Mouse (Mus musculus): ENCODE data around the gene Eif4g2. TPM values are rescaled to one million over a fixed set of nuclear protein-coding genes. Genes with fewer than 3 reads are reported as not detected.

Eif4g2 gene
- polyA plus RNA-seq, 1 experiment from 2014 or later, result 856 TPM

- WGBS, result 90% methylated on average over 5 of the region's 5 CpGs
- Histone ChIP-seq H3K4me2 (replicated peaks; ENCODE audit: low read depth, low read length) (no peak overlapping the region), H3K9me3 (ENCODE audit: low read length) (no peaks in the 10 kb centered on the region), H3K27ac (ENCODE audit: low read length) (no peak overlapping the region; the same call in 1 of the 2 replicates), H3K27me3 (ENCODE audit: insufficient read depth, low read length) (no peaks in the 10 kb centered on the region), H3K36me3 (ENCODE audit: insufficient read depth, low read length) (peaks cover 72% of the 10 kb centered on the region), H3K4me1 (ENCODE audit: insufficient read depth, low read length) (no peaks in the 10 kb centered on the region), H3K9ac (replicated peaks; ENCODE audit: low read length) (no peak overlapping the region), H3K4me3 (ENCODE audit: low read length) (no peak overlapping the region)
- no peak for ATAC-seq (ENCODE audit: low FRiP score, low TSS enrichment)
Measured at GRCm38 (mm10) chr7:111048920-111049319, 33.9 kb downstream of the Eif4g2 start.

- Histone ChIP-seq H3K27ac (ENCODE audit: low read length) (peak overlapping the region; percentile 97), H3K4me1 (ENCODE audit: insufficient read depth, low read length) (peaks cover 24% of the 10 kb centered on the region), H3K36me3 (ENCODE audit: insufficient read depth, low read length) (peaks cover 10% of the 10 kb centered on the region), H3K4me3 (ENCODE audit: low read length) (peak overlapping the region; percentile 80), H3K9me3 (ENCODE audit: low read length) (no peaks in the 10 kb centered on the region), H3K4me2 (replicated peaks; ENCODE audit: low read depth, low read length) (peak overlapping the region; percentile 80), H3K27me3 (ENCODE audit: insufficient read depth, low read length) (no peaks in the 10 kb centered on the region), H3K9ac (replicated peaks; ENCODE audit: low read length) (peak overlapping the region; percentile 86)
- WGBS, result under 1% methylated on average over 29 of the region's 29 CpGs
- peak; percentile 55 for ATAC-seq (ENCODE audit: low FRiP score, low TSS enrichment)
Measured at GRCm38 (mm10) chr7:111029046-111029553, 53.7 kb downstream of the Eif4g2 start.

GRCm38 (mm10) chr7:111028281-111029045 is 54.4 kb downstream of the Eif4g2 start, which contains the start of gene Ctr9:
Ctr9 (plus strand) TSS chr7:111028951.
- WGBS, result 5% methylated on average over 45 of the region's 45 CpGs
- peaks cover 8% of the 10 kb centered on the region; the same call in 1 of the 2 replicates for H3K36me3 ChIP-seq (ENCODE audit: insufficient read depth, low read length)
- H3K27ac ChIP-seq (ENCODE audit: low read length), result peak within 1 kb of the TSS; percentile 97
- H3K4me3 ChIP-seq (ENCODE audit: low read length), result peak within 1 kb of the TSS; percentile 80
- no peaks in the 10 kb centered on the region for H3K27me3 ChIP-seq (ENCODE audit: insufficient read depth, low read length)
- H3K4me1 ChIP-seq (ENCODE audit: insufficient read depth, low read length), result peaks cover 26% of the 10 kb centered on the region
- ATAC-seq (ENCODE audit: low FRiP score, low TSS enrichment), result peak; percentile 97
- H3K4me2 ChIP-seq (replicated peaks; ENCODE audit: low read depth, low read length), result peak within 1 kb of the TSS; percentile 80
- peak within 1 kb of the TSS; percentile 86 for H3K9ac ChIP-seq (replicated peaks; ENCODE audit: low read length)
- H3K9me3 ChIP-seq (ENCODE audit: low read length), result no peaks in the 10 kb centered on the region

DNA sequence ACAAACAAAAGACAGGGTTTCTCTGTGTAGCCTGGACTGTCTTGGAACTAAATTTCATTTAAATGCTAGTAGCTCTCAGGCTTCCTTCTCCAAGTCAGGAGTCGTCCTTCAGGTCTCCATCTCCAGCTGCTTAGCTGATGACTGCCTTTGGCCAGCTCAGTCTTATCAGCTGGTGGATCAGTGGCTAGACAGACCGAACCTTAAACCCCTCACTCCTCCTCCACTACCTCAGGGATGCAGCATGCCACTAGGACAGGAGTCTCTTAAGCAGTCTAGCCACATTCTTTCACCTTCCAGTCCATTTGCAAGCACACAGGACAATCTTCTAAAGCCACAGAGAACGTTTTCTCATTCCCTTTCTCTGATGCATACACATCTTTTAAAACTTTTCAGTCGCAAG is 57.9 kb downstream of the Eif4g2 start:
- Histone ChIP-seq H3K4me2 (replicated peaks; ENCODE audit: low read depth, low read length) (no peak overlapping the region), H3K27ac (ENCODE audit: low read length) (no peak overlapping the region), H3K4me1 (ENCODE audit: insufficient read depth, low read length) (peaks cover 27% of the 10 kb centered on the region), H3K27me3 (ENCODE audit: insufficient read depth, low read length) (no peaks in the 10 kb centered on the region), H3K9me3 (ENCODE audit: low read length) (0 out of 2 replicates have a peak, but pooled peaks cover 2% of the 10 kb centered on the region), H3K9ac (replicated peaks; ENCODE audit: low read length) (no peak overlapping the region), H3K36me3 (ENCODE audit: insufficient read depth, low read length) (no peaks in the 10 kb centered on the region), H3K4me3 (ENCODE audit: low read length) (no peak overlapping the region)
- 60% methylated on average over 4 of the region's 4 CpGs for WGBS
- no peak for ATAC-seq (ENCODE audit: low FRiP score, low TSS enrichment)

DNA sequence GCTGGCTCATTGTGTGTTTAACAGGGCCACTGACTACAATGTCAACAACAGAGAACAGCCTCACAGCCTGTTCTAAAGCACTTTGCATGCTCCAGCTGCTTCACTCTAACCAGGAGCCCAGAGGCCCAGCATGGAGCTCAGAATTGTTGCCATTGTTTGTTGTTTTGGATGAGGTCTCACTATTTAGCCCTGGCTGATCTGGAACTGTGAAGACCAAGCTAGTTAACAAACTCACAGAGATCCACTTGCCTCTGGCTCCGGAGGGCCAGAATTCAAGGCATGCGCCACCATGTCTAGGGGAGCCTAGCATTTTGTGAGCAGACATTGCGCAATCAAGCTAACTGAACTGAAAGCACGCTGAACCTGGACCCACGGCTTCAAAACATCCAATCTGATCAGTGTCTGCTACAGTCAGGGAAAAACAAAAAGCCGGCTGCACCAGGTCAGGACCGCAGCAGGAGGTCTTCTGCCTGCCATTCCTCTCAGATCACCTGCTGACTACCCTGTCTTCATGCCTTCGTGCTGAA is 58.7 kb downstream of the Eif4g2 start:
- WGBS, result 35% methylated on average over 8 of the region's 8 CpGs
- Histone ChIP-seq H3K9me3 (ENCODE audit: low read length) (0 out of 2 replicates have a peak, but pooled peaks cover 2% of the 10 kb centered on the region), H3K4me3 (ENCODE audit: low read length) (no peak overlapping the region), H3K4me1 (ENCODE audit: insufficient read depth, low read length) (peaks cover 22% of the 10 kb centered on the region; the same call in 1 of the 2 replicates), H3K9ac (replicated peaks; ENCODE audit: low read length) (0 out of 2 replicates have a peak overlapping the region, but pooled peaks have one; percentile 20), H3K36me3 (ENCODE audit: insufficient read depth, low read length) (no peaks in the 10 kb centered on the region), H3K4me2 (replicated peaks; ENCODE audit: low read depth, low read length) (no peak overlapping the region), H3K27ac (ENCODE audit: low read length) (peak overlapping the region; percentile 60), H3K27me3 (ENCODE audit: insufficient read depth, low read length) (no peaks in the 10 kb centered on the region)
- ATAC-seq (ENCODE audit: low FRiP score, low TSS enrichment), result no peak

- no peak for ATAC-seq (ENCODE audit: low FRiP score, low TSS enrichment)
Measured at GRCm38 (mm10) chr7:111020814-111021213, 62.0 kb downstream of the Eif4g2 start.

More at GRCm38 (mm10) chr7:111020814-111021213, 62.0 kb downstream of the Eif4g2 start:
- no peak overlapping the region for H3K4me3 ChIP-seq (ENCODE audit: low read length)
- H3K9me3 ChIP-seq (ENCODE audit: low read length), result 0 out of 2 replicates have a peak, but pooled peaks cover 2% of the 10 kb centered on the region
- no peaks in the 10 kb centered on the region for H3K36me3 ChIP-seq (ENCODE audit: insufficient read depth, low read length)
- peaks cover 20% of the 10 kb centered on the region; the same call in 1 of the 2 replicates for H3K4me1 ChIP-seq (ENCODE audit: insufficient read depth, low read length)
- WGBS, result 61% methylated on average over 4 of the region's 4 CpGs
- no peak overlapping the region for H3K9ac ChIP-seq (replicated peaks; ENCODE audit: low read length)
- H3K27ac ChIP-seq (ENCODE audit: low read length), result no peak overlapping the region
- no peaks in the 10 kb centered on the region for H3K27me3 ChIP-seq (ENCODE audit: insufficient read depth, low read length)
- H3K4me2 ChIP-seq (replicated peaks; ENCODE audit: low read depth, low read length), result no peak overlapping the region

Other genes with a start within 250 kb of the Eif4g2 start
- gene Rnf141, start 238.6 kb downstream of the Eif4g2 start, polyA plus RNA-seq (2015; fragmentation: Nextera tagmentation; extraction: Ambion mirVana), result 30.3 and 32.2 TPM in 2 replicates
- gene Lyve1, start 219.8 kb downstream of the Eif4g2 start, polyA plus RNA-seq (2015; fragmentation: Nextera tagmentation; extraction: Ambion mirVana), result 6.3 and 8.6 TPM in 2 replicates
- gene Mrvi1, start 100.6 kb downstream of the Eif4g2 start, polyA plus RNA-seq (2015; fragmentation: Nextera tagmentation; extraction: Ambion mirVana), result 13.3 and 15.9 TPM in 2 replicates
- gene Ctr9, start 54.1 kb downstream of the Eif4g2 start, polyA plus RNA-seq (2015; fragmentation: Nextera tagmentation; extraction: Ambion mirVana), result 79.0 and 81.2 TPM in 2 replicates

Measured in kidney, embryonic 16.5 days (tissue).